Mouse (Mus musculus) embryonic facial prominence, embryonic 15.5 days (tissue): ENCODE measurements around the gene Insig2. TPM values are rescaled to one million over a fixed set of nuclear protein-coding genes. Genes with fewer than 3 reads are reported as not detected.
A peak's percentile ranks its signal among the peaks of the same experiment; 100 is the strongest.

Source experiments
- ATAC-seq: fragments of 200-750 bp; cut with Nextera tagmentation; 2 replicates; pipeline ENCODE4 v1.8.0; 2017; ENCODE audit warnings: low read depth, moderate TSS enrichment; ENCODE audit not compliant: insufficient number of reproducible peaks, low FRiP score, low TSS enrichment
- H3K27ac ChIP-seq: fragments of 300-500 bp; sonication (generic); replicated peaks from 2 replicates; pipeline ENCODE4 v1.5.1; 2015; ENCODE audit warnings: mild to moderate bottlenecking, inconsistent platforms
- H3K27me3 ChIP-seq: fragments of 300-500 bp; sonication (generic); 2 replicates; pipeline ENCODE4 v1.6.1; 2015; ENCODE audit warnings: inconsistent platforms
- H3K36me3 ChIP-seq: fragments of 300-500 bp; sonication (generic); 2 replicates; pipeline ENCODE4 v1.6.1; 2015; ENCODE audit warnings: mild to moderate bottlenecking, inconsistent platforms
- H3K4me1 ChIP-seq: fragments of 300-500 bp; sonication (generic); 2 replicates; pipeline ENCODE4 v1.6.1; 2015; ENCODE audit warnings: inconsistent platforms
- H3K4me2 ChIP-seq: fragments of 300-500 bp; sonication (generic); replicated peaks from 2 replicates; pipeline ENCODE4 v1.6.1; 2015; ENCODE audit warnings: mild to moderate bottlenecking, inconsistent platforms
- H3K4me3 ChIP-seq: fragments of 300-500 bp; sonication (generic); replicated peaks from 2 replicates; pipeline ENCODE4 v1.5.1; 2015; ENCODE audit warnings: mild to moderate bottlenecking, inconsistent platforms
- H3K9ac ChIP-seq: fragments of 300-500 bp; sonication (generic); 2 replicates; pipeline ENCODE4 v1.6.1; 2015; ENCODE audit warnings: inconsistent platforms
- H3K9me3 ChIP-seq: fragments of 300-500 bp; sonication (generic); replicated peaks from 2 replicates; pipeline ENCODE4 v1.6.1; 2016; ENCODE audit warnings: inconsistent platforms
- WGBS: fragments of 180-500 bp; shearing (Covaris S2); methylation state at CpG from one replicate; pipeline ENCODE4 v1.1.7; 2015; 5-methylcytosine and 5-hydroxymethylcytosine counted together
- polyA plus RNA-seq: library from polyadenylated mRNA; unstranded; fragments of >200 nt; fragmentation: Nextera tagmentation; extraction: Ambion mirVana; gene quantifications from 2 replicates; pipeline ENCODE4 v1.2.1, GENCODE M21; 2015

Insig2 gene
- polyA plus RNA-seq, 1 experiment from 2014 or later, result 44.9 TPM

DNA sequence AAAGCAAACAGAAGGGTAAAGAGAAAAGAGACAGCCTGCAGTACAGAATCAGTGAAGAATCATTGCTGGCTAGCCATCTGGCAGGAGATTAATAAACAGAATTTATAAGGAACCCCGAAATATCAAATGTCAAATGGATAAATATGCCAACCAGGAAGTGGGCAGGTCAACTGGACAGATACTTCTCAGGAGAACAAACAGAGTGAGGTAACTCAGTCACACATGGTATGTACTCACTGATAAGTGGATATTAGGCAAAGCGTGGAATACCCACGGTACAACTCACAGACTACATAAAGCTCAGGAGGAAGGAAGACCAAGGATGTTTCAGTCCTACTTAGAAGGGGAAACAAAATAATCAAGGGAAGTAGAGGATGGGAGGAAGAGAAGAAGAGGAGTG, 18.6 kb upstream of the Insig2 start:
- Histone ChIP-seq H3K9me3 (0 out of 2 replicates have a peak, but pooled peaks cover 2% of the 10 kb centered on the region), H3K9ac (no peak overlapping the region), H3K36me3 (no peaks in the 10 kb centered on the region), H3K27ac (no peak overlapping the region), H3K4me1 (no peaks in the 10 kb centered on the region), H3K4me3 (no peak overlapping the region), H3K4me2 (no peak overlapping the region), H3K27me3 (no peaks in the 10 kb centered on the region)
- ATAC-seq, result no peak
- WGBS, result 77% methylated on average over 3 of the region's 3 CpGs

DNA sequence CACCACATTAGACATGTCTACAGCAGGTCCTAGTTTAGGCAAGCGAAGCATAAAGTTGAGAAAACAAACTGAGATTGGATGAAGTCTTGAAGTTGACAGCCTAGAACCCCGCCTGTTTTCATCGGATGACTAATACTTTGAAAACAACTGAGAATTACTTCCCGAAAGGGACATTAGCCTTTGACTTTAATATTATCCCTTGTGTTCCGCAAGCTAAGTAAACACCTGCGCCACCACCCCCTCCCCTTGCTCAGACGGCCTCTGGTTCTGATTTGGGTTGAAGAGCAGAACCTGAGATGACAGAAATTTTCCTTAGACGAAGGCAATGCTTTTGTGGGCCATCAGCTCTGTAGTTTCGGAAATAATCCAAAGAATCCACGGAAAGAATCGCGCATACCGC, 18.2 kb upstream of the Insig2 start:
- 76% methylated on average over 13 of the region's 13 CpGs for WGBS
- H3K27me3 ChIP-seq, result no peaks in the 10 kb centered on the region
- 0 out of 2 replicates have a peak, but pooled peaks cover 2% of the 10 kb centered on the region for H3K9me3 ChIP-seq
- H3K4me3 ChIP-seq, result no peak overlapping the region
- no peak overlapping the region for H3K9ac ChIP-seq
- H3K36me3 ChIP-seq, result no peaks in the 10 kb centered on the region
- H3K4me1 ChIP-seq, result no peaks in the 10 kb centered on the region
- no peak for ATAC-seq
- no peak overlapping the region for H3K27ac ChIP-seq
- H3K4me2 ChIP-seq, result no peak overlapping the region

DNA sequence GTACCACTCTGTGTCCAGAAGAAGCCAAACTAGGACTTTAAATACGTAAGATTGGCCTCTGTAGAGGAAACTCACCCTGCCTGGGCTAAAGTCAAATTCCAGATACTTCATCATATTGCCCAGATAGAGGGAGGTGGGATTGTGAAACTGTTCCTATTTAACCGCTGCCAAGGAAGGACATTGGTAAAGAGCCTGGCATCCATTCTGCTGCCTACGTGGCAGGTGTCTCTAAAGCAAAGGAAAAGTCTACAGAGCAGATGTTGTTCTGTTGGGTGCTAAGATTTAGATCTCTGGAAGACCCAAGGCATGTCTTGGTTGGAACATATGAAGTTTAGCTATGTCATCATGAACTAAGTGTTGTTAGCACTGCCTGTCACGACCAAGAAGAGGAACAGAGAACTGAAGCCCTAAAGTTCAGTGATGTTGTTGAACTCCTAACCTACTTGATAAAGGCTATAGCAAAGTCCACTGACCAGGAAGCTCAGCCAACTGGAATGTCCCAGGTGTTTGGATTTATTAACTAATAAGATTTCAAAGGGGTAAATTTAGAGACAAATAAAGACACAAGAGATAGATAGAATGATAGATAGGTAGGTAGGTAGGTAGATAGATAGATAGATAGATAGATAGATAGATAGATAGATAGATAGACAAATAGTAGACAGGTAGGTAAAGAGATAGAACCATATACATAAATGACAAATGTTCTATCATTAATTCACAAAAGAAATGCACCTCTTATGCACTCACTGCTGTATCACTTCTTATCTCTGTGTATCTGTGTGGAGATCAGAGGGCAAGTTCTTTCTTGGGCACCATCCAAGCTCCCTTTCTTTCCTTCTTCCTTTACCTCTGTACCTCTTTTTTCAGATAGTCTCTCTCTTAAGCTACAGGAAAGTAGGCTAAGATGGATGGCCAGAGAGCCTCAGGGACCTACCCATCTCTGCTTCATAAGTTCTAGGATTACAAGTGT, 16.8 kb upstream of the Insig2 start:
- Histone ChIP-seq H3K4me1 (no peaks in the 10 kb centered on the region), H3K27ac (no peak overlapping the region), H3K27me3 (no peaks in the 10 kb centered on the region), H3K4me2 (no peak overlapping the region), H3K9ac (no peak overlapping the region), H3K4me3 (no peak overlapping the region), H3K9me3 (0 out of 2 replicates have a peak, but pooled peaks cover 2% of the 10 kb centered on the region), H3K36me3 (no peaks in the 10 kb centered on the region)
- no peak for ATAC-seq
- 82% methylated on average over 4 of the region's 4 CpGs for WGBS

DNA sequence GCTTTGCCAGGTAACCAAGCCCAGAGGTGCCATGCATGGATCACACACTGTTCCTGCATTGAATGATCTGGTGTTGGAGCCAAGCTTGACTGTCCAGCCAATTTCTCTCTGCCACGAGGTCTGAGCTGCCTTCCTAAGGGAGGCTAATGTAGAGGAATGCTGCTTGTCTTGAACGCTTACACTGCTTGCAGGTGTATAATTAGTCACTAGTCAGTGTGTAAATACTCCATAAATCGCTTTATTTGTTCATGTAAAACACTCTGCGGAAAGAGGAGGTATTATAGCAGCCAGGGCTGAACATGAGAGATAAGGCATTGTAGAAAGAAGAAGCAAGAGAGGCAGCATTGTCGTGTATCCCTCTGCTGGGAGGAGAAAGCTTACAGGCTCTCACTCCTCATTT, 11.6 kb upstream of the Insig2 start:
- 53% methylated on average over 5 of the region's 5 CpGs for whole genome bisulfite sequencing
- Histone ChIP-seq H3K27ac (no peak overlapping the region), H3K9me3 (no peaks in the 10 kb centered on the region), H3K4me3 (no peak overlapping the region), H3K9ac (no peak overlapping the region), H3K4me2 (no peak overlapping the region), H3K36me3 (no peaks in the 10 kb centered on the region), H3K27me3 (no peaks in the 10 kb centered on the region), H3K4me1 (no peaks in the 10 kb centered on the region)
- no peak for ATAC-seq

DNA sequence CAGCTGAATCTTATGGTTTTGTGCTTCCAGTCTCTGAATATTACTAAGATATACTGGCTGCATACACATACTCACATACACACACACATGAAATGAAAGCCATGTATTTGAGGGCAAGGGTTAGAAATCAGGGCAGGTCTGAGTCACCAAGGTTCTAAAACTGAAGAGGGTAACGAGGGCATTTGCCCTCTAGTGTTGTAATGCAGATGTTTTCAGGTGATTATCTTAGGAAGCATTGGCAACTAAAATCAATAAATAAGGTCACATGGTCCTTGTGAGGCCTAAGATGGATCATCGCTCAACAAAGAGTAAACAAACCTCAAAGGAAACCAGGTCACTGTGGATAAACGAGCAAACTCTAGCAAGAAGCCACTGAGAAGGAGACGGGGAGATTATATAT, 3.4 kb upstream of the Insig2 start:
- Histone ChIP-seq H3K9ac (no peak overlapping the region), H3K9me3 (no peaks in the 10 kb centered on the region), H3K4me1 (no peaks in the 10 kb centered on the region), H3K4me2 (no peak overlapping the region), H3K36me3 (no peaks in the 10 kb centered on the region), H3K4me3 (no peak overlapping the region), H3K27me3 (no peaks in the 10 kb centered on the region), H3K27ac (no peak overlapping the region)
- ATAC-seq, result no peak
- 84% methylated on average over 4 of the region's 4 CpGs for WGBS

DNA sequence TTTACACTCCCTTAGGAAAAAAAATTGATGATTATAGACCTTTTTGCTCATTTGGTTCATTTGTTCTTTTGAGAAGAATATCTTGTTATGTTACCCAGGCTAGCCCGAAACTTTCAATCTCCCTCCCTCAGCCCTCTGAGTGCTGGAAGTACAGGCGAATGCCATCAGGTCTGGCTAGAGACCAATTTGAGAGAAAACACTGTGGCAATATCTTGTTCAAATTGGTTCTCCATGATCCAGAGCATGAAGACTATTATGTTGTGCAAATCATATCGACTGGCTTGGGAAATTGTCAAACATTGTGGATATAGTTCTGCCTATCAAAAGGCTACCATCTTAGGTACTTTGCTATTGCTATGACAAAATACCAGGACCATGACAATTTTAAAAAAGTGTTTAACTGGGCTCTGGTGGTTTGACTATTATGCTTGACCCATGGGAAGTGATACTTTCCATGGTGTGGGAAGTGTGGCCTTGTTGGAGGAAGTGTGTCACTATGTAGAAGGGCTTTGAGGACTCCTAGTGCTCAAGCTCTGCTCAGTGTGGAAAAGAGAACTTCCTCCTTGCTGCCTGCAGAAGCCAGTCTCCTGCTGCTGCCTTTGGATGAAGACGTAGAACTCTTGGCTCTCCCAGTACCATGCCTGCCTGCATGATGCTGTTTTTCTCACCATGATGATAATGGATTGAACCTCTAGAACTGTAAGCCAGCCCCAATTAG, 1.8 kb upstream of the Insig2 start:
- WGBS, result 91% methylated on average over 4 of the region's 4 CpGs
- H3K4me3 ChIP-seq, result no peak overlapping the region
- ATAC-seq, result no peak
- no peaks in the 10 kb centered on the region for H3K36me3 ChIP-seq
- H3K4me2 ChIP-seq, result no peak overlapping the region
- no peak overlapping the region for H3K27ac ChIP-seq
- no peak overlapping the region for H3K9ac ChIP-seq
- no peaks in the 10 kb centered on the region for H3K4me1 ChIP-seq
- H3K27me3 ChIP-seq, result no peaks in the 10 kb centered on the region
- no peaks in the 10 kb centered on the region for H3K9me3 ChIP-seq

DNA sequence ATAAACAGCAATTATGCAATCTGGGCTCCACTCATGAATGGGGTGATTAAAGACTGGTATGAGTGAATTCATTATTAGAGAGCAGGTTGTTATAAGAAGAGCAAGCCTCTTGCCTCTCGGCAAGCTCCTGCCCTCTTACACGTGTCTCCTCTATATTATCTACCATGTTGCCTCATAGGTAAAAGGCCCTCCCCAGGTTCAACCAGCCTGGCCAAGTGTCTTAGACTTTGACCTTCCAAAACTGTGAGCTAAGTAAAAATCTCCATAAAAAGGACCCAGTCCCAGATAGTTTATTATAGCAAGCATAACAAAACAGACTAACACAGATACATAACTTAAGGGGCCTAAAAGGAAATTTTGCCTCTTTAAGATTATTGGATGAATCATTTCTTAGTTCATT, 1.8 kb downstream of the Insig2 start:
- whole genome bisulfite sequencing, result 88% methylated on average over 2 of the region's 2 CpGs
- Histone ChIP-seq H3K36me3 (no peaks in the 10 kb centered on the region), H3K4me2 (no peak overlapping the region), H3K27me3 (no peaks in the 10 kb centered on the region), H3K4me1 (peaks cover 7% of the 10 kb centered on the region; the same call in 1 of the 2 replicates), H3K9me3 (no peaks in the 10 kb centered on the region), H3K27ac (no peak overlapping the region), H3K4me3 (no peak overlapping the region), H3K9ac (no peak overlapping the region)
- no peak for ATAC-seq

DNA sequence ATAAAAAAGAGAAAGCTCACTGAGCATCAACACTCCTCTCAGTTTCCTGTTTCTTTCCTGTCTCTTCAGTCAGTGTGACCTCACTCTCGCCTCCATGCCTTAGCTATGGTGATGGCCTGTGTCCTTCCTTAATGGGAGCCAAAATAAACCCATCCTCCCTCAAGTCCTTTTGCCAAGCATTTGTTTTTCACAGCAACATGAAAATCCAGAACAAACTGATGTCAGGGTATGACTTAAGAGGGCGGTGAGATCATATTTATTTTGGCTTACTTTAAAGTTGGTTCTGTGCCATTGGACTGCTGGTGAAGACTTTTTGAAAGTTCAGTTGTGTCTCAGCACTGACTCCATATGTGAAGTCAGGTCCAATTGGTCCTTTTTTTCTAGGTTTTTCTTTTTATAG, 3.0 kb downstream of the Insig2 start:
- Histone ChIP-seq H3K9me3 (no peaks in the 10 kb centered on the region), H3K36me3 (no peaks in the 10 kb centered on the region), H3K4me3 (no peak overlapping the region), H3K4me2 (no peak overlapping the region), H3K27me3 (no peaks in the 10 kb centered on the region), H3K4me1 (peaks cover 7% of the 10 kb centered on the region; the same call in 1 of the 2 replicates), H3K9ac (no peak overlapping the region), H3K27ac (no peak overlapping the region)
- ATAC-seq, result no peak
- 75% methylated on average over 2 of the region's 2 CpGs for WGBS

DNA sequence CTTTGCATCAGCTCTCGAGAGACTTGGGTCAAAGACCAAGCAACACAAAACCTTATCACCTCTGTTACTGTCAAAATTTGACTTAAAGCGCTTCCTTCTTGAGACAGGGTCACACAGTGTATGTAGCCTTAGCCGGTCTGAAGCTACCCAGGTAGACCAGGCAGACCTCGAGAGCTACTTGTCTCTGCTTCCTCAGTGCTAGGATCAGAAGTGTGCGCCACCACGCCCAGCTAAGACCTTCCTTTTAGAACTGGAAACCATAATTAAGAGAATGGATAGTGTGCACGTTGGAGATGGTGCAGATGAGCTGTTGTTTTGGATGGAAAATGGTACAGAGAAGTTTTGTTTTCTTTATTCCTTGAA, 4.2 kb downstream of the Insig2 start:
- Histone ChIP-seq H3K4me2 (peak overlapping the region; percentile 80), H3K4me1 (peaks cover 7% of the 10 kb centered on the region; the same call in 1 of the 2 replicates), H3K27me3 (no peaks in the 10 kb centered on the region), H3K9me3 (no peaks in the 10 kb centered on the region), H3K27ac (peak overlapping the region; percentile 94), H3K4me3 (peak overlapping the region; percentile 60), H3K36me3 (no peaks in the 10 kb centered on the region), H3K9ac (peak overlapping the region; percentile 45)
- 0 out of 2 replicates have a peak, but pooled peaks have one; percentile 16 for ATAC-seq
- 3% methylated on average over 7 of the region's 7 CpGs for WGBS

DNA sequence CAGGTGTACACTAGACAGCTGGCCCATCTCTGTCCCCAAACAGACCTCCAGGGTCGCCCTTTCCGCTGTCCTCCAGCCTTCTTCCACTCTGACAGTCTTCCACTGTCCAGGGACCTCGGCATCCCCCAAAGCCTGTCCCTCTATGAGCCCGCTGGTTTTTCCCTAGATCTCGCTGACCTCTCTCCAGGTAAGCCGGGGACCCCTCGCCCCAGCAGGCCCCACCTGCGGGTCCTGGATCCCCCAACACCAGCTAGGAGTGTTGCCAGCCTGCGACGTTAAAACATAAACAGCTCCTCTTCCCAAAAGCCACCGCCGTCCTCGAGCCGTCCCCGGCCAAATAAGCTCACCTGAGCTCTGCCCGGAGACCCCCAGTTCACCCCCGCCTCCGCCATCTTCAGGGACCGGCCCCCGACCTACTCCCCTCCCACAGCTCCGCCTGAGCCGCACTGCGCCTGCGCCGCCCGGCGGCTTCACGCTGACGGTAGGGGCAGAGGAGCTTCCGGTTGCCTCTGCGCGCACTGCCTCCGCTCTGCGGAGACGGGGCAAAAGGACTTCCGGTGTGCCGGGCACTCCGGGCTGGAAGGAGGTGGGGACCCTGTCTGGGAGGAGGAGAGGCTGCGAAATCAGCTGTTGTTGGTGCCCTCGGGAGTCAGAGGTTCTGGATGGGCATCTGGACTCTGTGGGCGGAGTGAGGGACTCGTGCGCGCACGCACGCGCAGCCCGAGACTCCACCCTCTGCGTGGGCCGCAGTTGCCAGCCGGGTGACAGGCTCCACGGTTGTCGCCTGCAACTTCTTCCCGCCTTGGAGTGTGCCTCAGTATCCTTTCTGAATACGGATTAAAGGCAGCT, 4.8 kb downstream of the Insig2 start:
- H3K4me2 ChIP-seq, result peak overlapping the region; percentile 80
- peak overlapping the region; percentile 60 for H3K4me3 ChIP-seq
- no peaks in the 10 kb centered on the region for H3K36me3 ChIP-seq
- H3K27ac ChIP-seq, result peak overlapping the region; percentile 94
- peak; percentile 94 for ATAC-seq
- H3K9ac ChIP-seq, result peak overlapping the region; percentile 45
- no peaks in the 10 kb centered on the region for H3K9me3 ChIP-seq
- peaks cover 7% of the 10 kb centered on the region; the same call in 1 of the 2 replicates for H3K4me1 ChIP-seq
- no peaks in the 10 kb centered on the region for H3K27me3 ChIP-seq
- WGBS, result under 1% methylated on average over 55 of the region's 55 CpGs
